Mouse (Mus musculus) heart, embryonic 16.5 days (tissue): ENCODE results near the gene Tbc1d30. TPM values are rescaled to one million over a fixed set of nuclear protein-coding genes. Genes with fewer than 3 reads are reported as not detected.

ENCODE experiments used
- ATAC-seq: fragments of 200-750 bp; cut with Nextera tagmentation; replicated peaks from 2 replicates; pipeline ENCODE4 v1.8.0; 2017; ENCODE audit warnings: moderate number of reproducible peaks; ENCODE audit not compliant: insufficient read depth, low FRiP score; ENCODE audit errors: extremely low read depth
- H3K27ac ChIP-seq: fragments of 300-500 bp; sonication (generic); 2 replicates; pipeline ENCODE4 v1.5.1; 2014; ENCODE audit warnings: mild to moderate bottlenecking, low read length, control low read depth, moderate library complexity
- H3K27me3 ChIP-seq: fragments of 300-500 bp; sonication (generic); 2 replicates; pipeline ENCODE4 v1.6.1; 2014; ENCODE audit warnings: low read length, mixed read lengths; ENCODE audit not compliant: control insufficient read depth, insufficient read depth
- H3K36me3 ChIP-seq: fragments of 300-500 bp; sonication (generic); 2 replicates; pipeline ENCODE4 v1.6.1; 2014; ENCODE audit not compliant: control insufficient read depth, insufficient read depth
- H3K4me1 ChIP-seq: fragments of 300-500 bp; sonication (generic); 2 replicates; pipeline ENCODE4 v1.6.1; 2014; ENCODE audit warnings: low read length, mixed read lengths; ENCODE audit not compliant: control insufficient read depth, insufficient read depth
- H3K4me2 ChIP-seq: fragments of 300-500 bp; sonication (generic); 2 replicates; pipeline ENCODE4 v1.6.1; 2014; ENCODE audit warnings: low read depth, mild to moderate bottlenecking, control low read depth, low read length
- H3K4me3 ChIP-seq: fragments of 300-500 bp; sonication (generic); 2 replicates; pipeline ENCODE4 v1.5.1; 2014; ENCODE audit warnings: mild to moderate bottlenecking, control low read depth, low read length
- H3K9ac ChIP-seq: fragments of 300-500 bp; sonication (generic); 2 replicates; pipeline ENCODE4 v1.6.1; 2014; ENCODE audit warnings: low read length, control low read depth
- H3K9me3 ChIP-seq: fragments of 300-500 bp; sonication (generic); replicated peaks from 2 replicates; pipeline ENCODE4 v1.6.1; 2016; ENCODE audit warnings: low read length; ENCODE audit not compliant: control insufficient read depth
- WGBS: fragments of 180-500 bp; shearing (Covaris S2); extraction: QIAGEN DNeasy Blood & Tissue Kit; methylation state at CpG from one replicate; pipeline ENCODE4 v1.1.7; 2014; 5-methylcytosine and 5-hydroxymethylcytosine counted together
- polyA plus RNA-seq: library from polyadenylated mRNA; unstranded; fragments of >200 nt; fragmentation: Nextera tagmentation; extraction: Ambion mirVana; gene quantifications from 2 replicates; pipeline ENCODE4 v1.2.1, GENCODE M21; 2015

Tbc1d30 gene
- polyA plus RNA-seq, 1 experiment from 2014 or later: 1.2 TPM

GRCm38 (mm10) chr10:121368783-121369465 is 17.8 kb upstream of the Tbc1d30 start:
- WGBS: 84% methylated on average over 18 of the region's 18 CpGs

GRCm38 (mm10) chr10:121367780-121368179 is 16.7 kb upstream of the Tbc1d30 start:
- no peak for ATAC-seq
- Histone ChIP-seq H3K27ac (no peak overlapping the region), H3K9ac (no peak overlapping the region), H3K4me2 (no peak overlapping the region), H3K4me1 (peaks cover 13% of the 10 kb centered on the region), H3K9me3 (no peaks in the 10 kb centered on the region), H3K36me3 (peaks cover 5% of the 10 kb centered on the region; the same call in 1 of the 2 replicates), H3K4me3 (no peak overlapping the region), H3K27me3 (no peaks in the 10 kb centered on the region)
- whole genome bisulfite sequencing: 87% methylated on average over 9 of the region's 9 CpGs

More at GRCm38 (mm10) chr10:121368783-121369465, 17.8 kb upstream of the Tbc1d30 start:
- H3K4me3 ChIP-seq: no peak overlapping the region
- H3K27ac ChIP-seq: no peak overlapping the region
- H3K36me3 ChIP-seq: peaks cover 7% of the 10 kb centered on the region; the same call in 1 of the 2 replicates
- H3K4me2 ChIP-seq: no peak overlapping the region
- no peak for ATAC-seq
- H3K27me3 ChIP-seq: no peaks in the 10 kb centered on the region
- H3K4me1 ChIP-seq: peaks cover 13% of the 10 kb centered on the region
- no peaks in the 10 kb centered on the region for H3K9me3 ChIP-seq
- no peak overlapping the region for H3K9ac ChIP-seq

GRCm38 (mm10) chr10:121367271-121367670 is 16.2 kb upstream of the Tbc1d30 start:
- ATAC-seq: no peak
- Histone ChIP-seq H3K36me3 (peaks cover 5% of the 10 kb centered on the region; the same call in 1 of the 2 replicates), H3K4me3 (no peak overlapping the region), H3K27me3 (no peaks in the 10 kb centered on the region), H3K9me3 (no peaks in the 10 kb centered on the region), H3K4me1 (peaks cover 13% of the 10 kb centered on the region), H3K9ac (no peak overlapping the region), H3K27ac (no peak overlapping the region), H3K4me2 (no peak overlapping the region)
- WGBS: 83% methylated on average over 13 of the region's 13 CpGs

- Histone ChIP-seq H3K4me1 (peaks cover 13% of the 10 kb centered on the region), H3K9ac (peak overlapping the region; percentile 82), H3K27me3 (no peaks in the 10 kb centered on the region), H3K4me3 (peak overlapping the region; percentile 71), H3K27ac (no peak overlapping the region; the same call in 1 of the 2 replicates), H3K36me3 (0 out of 2 replicates have a peak, but pooled peaks cover 2% of the 10 kb centered on the region), H3K4me2 (peak overlapping the region; percentile 79), H3K9me3 (no peaks in the 10 kb centered on the region)
- WGBS: 10% methylated on average over 9 of the region's 9 CpGs
- no peak for ATAC-seq
Observed at GRCm38 (mm10) chr10:121365781-121366272, 14.7 kb upstream of the Tbc1d30 start.

GRCm38 (mm10) chr10:121364801-121365564 is 13.9 kb upstream of the Tbc1d30 start, which contains the start of gene Gns:
Gene Gns, plus strand, starts transcription at chr10:121365090.
- peak; percentile 97 for ATAC-seq
- peak within 1 kb of the TSS; percentile 63 for H3K27ac ChIP-seq
- WGBS: 0% methylated on average over 71 of the region's 72 CpGs

GRCm38 (mm10) chr10:121364306-121364705 is 13.2 kb upstream of the Tbc1d30 start:
- peaks cover 13% of the 10 kb centered on the region for H3K4me1 ChIP-seq
- H3K36me3 ChIP-seq: no peaks in the 10 kb centered on the region
- H3K9ac ChIP-seq: peak overlapping the region; percentile 82
- peak overlapping the region; percentile 71 for H3K4me3 ChIP-seq
- 29% methylated on average over 15 of the region's 15 CpGs for whole genome bisulfite sequencing
- no peak for ATAC-seq
- no peak overlapping the region for H3K27ac ChIP-seq
- 0 out of 2 replicates have a peak, but pooled peaks cover 3% of the 10 kb centered on the region for H3K9me3 ChIP-seq
- H3K4me2 ChIP-seq: peak overlapping the region; percentile 79
- no peaks in the 10 kb centered on the region for H3K27me3 ChIP-seq

More at GRCm38 (mm10) chr10:121364801-121365564, 13.9 kb upstream of the Tbc1d30 start, which contains the start of gene Gns:
- H3K9me3 ChIP-seq: 0 out of 2 replicates have a peak, but pooled peaks cover 3% of the 10 kb centered on the region
- H3K9ac ChIP-seq: peak within 1 kb of the TSS; percentile 82
- peaks cover 13% of the 10 kb centered on the region for H3K4me1 ChIP-seq
- H3K4me3 ChIP-seq: peak within 1 kb of the TSS; percentile 71
- no peaks in the 10 kb centered on the region for H3K36me3 ChIP-seq
- H3K4me2 ChIP-seq: peak within 1 kb of the TSS; percentile 79
- no peaks in the 10 kb centered on the region for H3K27me3 ChIP-seq

GRCm38 (mm10) chr10:121363201-121363600 is 12.1 kb upstream of the Tbc1d30 start:
- 76% methylated on average over 8 of the region's 8 CpGs for WGBS
- Histone ChIP-seq H3K9ac (no peak overlapping the region), H3K27ac (no peak overlapping the region), H3K4me3 (no peak overlapping the region), H3K9me3 (0 out of 2 replicates have a peak, but pooled peaks cover 3% of the 10 kb centered on the region), H3K36me3 (no peaks in the 10 kb centered on the region), H3K4me2 (no peak overlapping the region), H3K27me3 (no peaks in the 10 kb centered on the region; the same call in 1 of the 2 replicates), H3K4me1 (peaks cover 13% of the 10 kb centered on the region)
- ATAC-seq: no peak

GRCm38 (mm10) chr10:121360358-121360757 is 9.3 kb upstream of the Tbc1d30 start:
- ATAC-seq: no peak
- H3K27me3 ChIP-seq: no peaks in the 10 kb centered on the region; the same call in 1 of the 2 replicates
- no peaks in the 10 kb centered on the region for H3K36me3 ChIP-seq
- peaks cover 5% of the 10 kb centered on the region; the same call in 1 of the 2 replicates for H3K4me1 ChIP-seq
- H3K9me3 ChIP-seq: 0 out of 2 replicates have a peak, but pooled peaks cover 3% of the 10 kb centered on the region
- 81% methylated on average over 2 of the region's 2 CpGs for WGBS
- no peak overlapping the region for H3K9ac ChIP-seq
- no peak overlapping the region for H3K4me2 ChIP-seq
- H3K4me3 ChIP-seq: no peak overlapping the region
- H3K27ac ChIP-seq: no peak overlapping the region
